Mouse (Mus musculus) lung, embryonic 16.5 days (tissue): ENCODE results near the gene Sytl4. TPM values are rescaled to one million over a fixed set of nuclear protein-coding genes. Genes with fewer than 3 reads are reported as not detected.

ENCODE experiments used
- ATAC-seq: fragments of 200-750 bp; cut with Nextera tagmentation; 2 replicates; pipeline ENCODE4 v1.8.0; 2017; ENCODE audit warnings: low read depth, mild to moderate bottlenecking, moderate library complexity
- H3K27ac ChIP-seq: fragments of 300-500 bp; sonication (generic); 2 replicates; pipeline ENCODE4 v1.5.1; 2014; ENCODE audit warnings: mild to moderate bottlenecking, control low read depth, low read length
- H3K27me3 ChIP-seq: fragments of 300-500 bp; sonication (generic); 2 replicates; pipeline ENCODE4 v1.6.1; 2014; ENCODE audit warnings: low read depth, low read length, mixed read lengths; ENCODE audit not compliant: control insufficient read depth, insufficient read depth
- H3K36me3 ChIP-seq: fragments of 300-500 bp; sonication (generic); 2 replicates; pipeline ENCODE4 v1.6.1; 2014; ENCODE audit warnings: low read length; ENCODE audit not compliant: control insufficient read depth, insufficient read depth
- H3K4me1 ChIP-seq: fragments of 300-500 bp; sonication (generic); replicated peaks from 2 replicates; pipeline ENCODE4 v1.6.1; 2014; ENCODE audit warnings: low read length, mixed read lengths; ENCODE audit not compliant: control insufficient read depth, insufficient read depth
- H3K4me2 ChIP-seq: fragments of 300-500 bp; sonication (generic); 2 replicates; pipeline ENCODE4 v1.6.1; 2014; ENCODE audit warnings: low read depth, low read length, control low read depth
- H3K4me3 ChIP-seq: fragments of 300-500 bp; sonication (generic); 2 replicates; pipeline ENCODE4 v1.5.1; 2014; ENCODE audit warnings: mild to moderate bottlenecking, low read length, control low read depth
- H3K9ac ChIP-seq: fragments of 300-500 bp; sonication (generic); 2 replicates; pipeline ENCODE4 v1.6.1; 2014; ENCODE audit warnings: low read length, control low read depth
- H3K9me3 ChIP-seq: fragments of 300-500 bp; sonication (generic); 2 replicates; pipeline ENCODE4 v1.6.1; 2016; ENCODE audit warnings: low read length; ENCODE audit not compliant: control insufficient read depth
- WGBS: fragments of 180-500 bp; shearing (Covaris S2); extraction: QIAGEN DNeasy Blood & Tissue Kit; methylation state at CpG from one replicate; pipeline ENCODE4 v1.1.7; 2014; 5-methylcytosine and 5-hydroxymethylcytosine counted together
- polyA plus RNA-seq: library from polyadenylated mRNA; unstranded; fragments of >200 nt; fragmentation: Nextera tagmentation; extraction: Ambion mirVana; gene quantifications from 2 replicates; pipeline ENCODE4 v1.2.1, GENCODE M21; 2015

The Sytl4 gene
- polyA plus RNA-seq: 5.7 and 6.2 TPM in 2 replicates

GRCm38 (mm10) chrX:133981231-133982002, at the start of gene Sytl4:
TSS of gene Sytl4 (minus strand) at chrX:133981812.
- no peaks in the 10 kb centered on the region for H3K9me3 ChIP-seq
- H3K9ac ChIP-seq: peak within 1 kb of the TSS; percentile 69

GRCm38 (mm10) chrX:134020664-134021063, 39.1 kb upstream of the Sytl4 start:
- WGBS: 45% methylated on average over 5 of the region's 5 CpGs
- no peaks in the 10 kb centered on the region for H3K27me3 ChIP-seq
- H3K4me2 ChIP-seq: no peak overlapping the region
- H3K27ac ChIP-seq: no peak overlapping the region
- no peaks in the 10 kb centered on the region for H3K36me3 ChIP-seq
- no peak for ATAC-seq
- H3K4me1 ChIP-seq: no peaks in the 10 kb centered on the region
- no peaks in the 10 kb centered on the region for H3K9me3 ChIP-seq
- H3K9ac ChIP-seq: no peak overlapping the region
- H3K4me3 ChIP-seq: no peak overlapping the region

More at GRCm38 (mm10) chrX:133981231-133982002, at the start of gene Sytl4:
- Histone ChIP-seq H3K27me3 (no peaks in the 10 kb centered on the region; the same call in 1 of the 2 replicates), H3K27ac (no peak within 1 kb of the TSS), H3K4me2 (peak within 1 kb of the TSS; percentile 63), H3K36me3 (no peaks in the 10 kb centered on the region), H3K4me1 (no peaks in the 10 kb centered on the region), H3K4me3 (peak within 1 kb of the TSS; percentile 59)
- ATAC-seq: peak; percentile 89
- 14% methylated on average over 29 of the region's 29 CpGs for WGBS

GRCm38 (mm10) chrX:134019005-134019404, 37.4 kb upstream of the Sytl4 start:
- H3K4me1 ChIP-seq: no peaks in the 10 kb centered on the region
- ATAC-seq: peak; percentile 84
- no peaks in the 10 kb centered on the region for H3K27me3 ChIP-seq
- H3K36me3 ChIP-seq: no peaks in the 10 kb centered on the region
- H3K4me3 ChIP-seq: no peak overlapping the region
- WGBS: 12% methylated on average over 9 of the region's 9 CpGs
- H3K9ac ChIP-seq: no peak overlapping the region
- H3K9me3 ChIP-seq: no peaks in the 10 kb centered on the region
- H3K27ac ChIP-seq: no peak overlapping the region
- H3K4me2 ChIP-seq: no peak overlapping the region

GRCm38 (mm10) chrX:133995866-133996265, 14.3 kb upstream of the Sytl4 start:
- H3K4me1 ChIP-seq: no peaks in the 10 kb centered on the region
- H3K27me3 ChIP-seq: no peaks in the 10 kb centered on the region
- WGBS: 62% methylated on average over 3 of the region's 3 CpGs
- ATAC-seq: no peak
- H3K27ac ChIP-seq: no peak overlapping the region
- no peaks in the 10 kb centered on the region for H3K9me3 ChIP-seq
- no peak overlapping the region for H3K9ac ChIP-seq
- H3K4me3 ChIP-seq: no peak overlapping the region
- H3K4me2 ChIP-seq: no peak overlapping the region
- no peaks in the 10 kb centered on the region for H3K36me3 ChIP-seq

- WGBS: 64% methylated on average over 2 of the region's 2 CpGs
- ATAC-seq: no peak
Measured at GRCm38 (mm10) chrX:133964615-133965014, 17.0 kb downstream of the Sytl4 start.

GRCm38 (mm10) chrX:133960617-133961016, 21.0 kb downstream of the Sytl4 start:
- H3K4me2 ChIP-seq: no peak overlapping the region
- no peaks in the 10 kb centered on the region for H3K4me1 ChIP-seq
- no peaks in the 10 kb centered on the region for H3K27me3 ChIP-seq
- no peak overlapping the region for H3K9ac ChIP-seq
- WGBS: 55% methylated on average over 2 of the region's 2 CpGs
- H3K9me3 ChIP-seq: no peaks in the 10 kb centered on the region
- H3K27ac ChIP-seq: no peak overlapping the region
- H3K36me3 ChIP-seq: no peaks in the 10 kb centered on the region
- ATAC-seq: no peak
- no peak overlapping the region for H3K4me3 ChIP-seq

More at GRCm38 (mm10) chrX:133964615-133965014, 17.0 kb downstream of the Sytl4 start:
- H3K36me3 ChIP-seq: no peaks in the 10 kb centered on the region
- H3K27me3 ChIP-seq: no peaks in the 10 kb centered on the region
- H3K27ac ChIP-seq: no peak overlapping the region
- H3K9me3 ChIP-seq: no peaks in the 10 kb centered on the region
- H3K9ac ChIP-seq: no peak overlapping the region
- no peaks in the 10 kb centered on the region for H3K4me1 ChIP-seq
- no peak overlapping the region for H3K4me3 ChIP-seq
- H3K4me2 ChIP-seq: no peak overlapping the region

GRCm38 (mm10) chrX:133954661-133955060, 27.0 kb downstream of the Sytl4 start:
- WGBS: 41% methylated on average over 7 of the region's 7 CpGs

GRCm38 (mm10) chrX:133947427-133947826, 34.2 kb downstream of the Sytl4 start:
- Histone ChIP-seq H3K4me2 (no peak overlapping the region), H3K4me3 (no peak overlapping the region), H3K4me1 (no peaks in the 10 kb centered on the region), H3K9me3 (no peaks in the 10 kb centered on the region), H3K9ac (no peak overlapping the region), H3K27me3 (no peaks in the 10 kb centered on the region), H3K36me3 (no peaks in the 10 kb centered on the region), H3K27ac (no peak overlapping the region)
- WGBS: 30% methylated on average over 3 of the region's 3 CpGs
- peak; percentile 43; the same call in 1 of the 2 replicates for ATAC-seq

More at GRCm38 (mm10) chrX:133954661-133955060, 27.0 kb downstream of the Sytl4 start:
- no peaks in the 10 kb centered on the region for H3K9me3 ChIP-seq
- no peak for ATAC-seq
- H3K36me3 ChIP-seq: no peaks in the 10 kb centered on the region
- H3K4me1 ChIP-seq: no peaks in the 10 kb centered on the region
- H3K27ac ChIP-seq: no peak overlapping the region
- H3K4me3 ChIP-seq: no peak overlapping the region
- H3K27me3 ChIP-seq: no peaks in the 10 kb centered on the region
- no peak overlapping the region for H3K4me2 ChIP-seq
- no peak overlapping the region for H3K9ac ChIP-seq

GRCm38 (mm10) chrX:133939561-133939960, 42.1 kb downstream of the Sytl4 start:
- 38% methylated on average over 1 of the region's 1 CpGs for WGBS
- no peaks in the 10 kb centered on the region for H3K36me3 ChIP-seq
- no peak overlapping the region for H3K27ac ChIP-seq
- no peaks in the 10 kb centered on the region for H3K4me1 ChIP-seq
- no peaks in the 10 kb centered on the region; the same call in 1 of the 2 replicates for H3K27me3 ChIP-seq
- no peak overlapping the region for H3K4me3 ChIP-seq
- no peaks in the 10 kb centered on the region for H3K9me3 ChIP-seq
- H3K9ac ChIP-seq: no peak overlapping the region
- ATAC-seq: no peak
- no peak overlapping the region for H3K4me2 ChIP-seq
